Mouse (Mus musculus): ENCODE measurements around the gene Nck1.
A peak's percentile ranks its signal among the peaks of the same experiment; 100 is the strongest.

Nck1 gene

DNA sequence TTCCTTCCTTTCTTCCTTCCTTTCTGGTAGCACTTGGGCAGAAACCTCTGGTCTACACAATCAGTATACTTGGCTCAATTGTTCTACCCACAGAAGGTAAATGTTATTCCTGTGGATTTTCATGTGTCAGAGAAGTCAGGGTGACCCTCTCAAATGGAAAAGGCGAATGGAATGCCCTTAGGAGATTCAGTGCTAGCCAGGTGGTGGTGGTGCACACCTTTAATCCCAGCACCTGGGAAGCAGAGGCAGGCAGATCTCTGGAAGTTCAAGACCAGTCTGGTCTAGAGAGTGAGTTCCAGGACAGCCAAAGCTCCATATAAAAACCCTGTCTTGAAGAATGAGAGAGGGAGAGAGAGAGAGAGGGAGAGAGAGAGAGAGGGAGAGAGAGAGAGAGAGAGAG, 75.7 kb downstream of the Nck1 start:
- DNase-seq (ENCODE audit: low spot score): no peak

DNA sequence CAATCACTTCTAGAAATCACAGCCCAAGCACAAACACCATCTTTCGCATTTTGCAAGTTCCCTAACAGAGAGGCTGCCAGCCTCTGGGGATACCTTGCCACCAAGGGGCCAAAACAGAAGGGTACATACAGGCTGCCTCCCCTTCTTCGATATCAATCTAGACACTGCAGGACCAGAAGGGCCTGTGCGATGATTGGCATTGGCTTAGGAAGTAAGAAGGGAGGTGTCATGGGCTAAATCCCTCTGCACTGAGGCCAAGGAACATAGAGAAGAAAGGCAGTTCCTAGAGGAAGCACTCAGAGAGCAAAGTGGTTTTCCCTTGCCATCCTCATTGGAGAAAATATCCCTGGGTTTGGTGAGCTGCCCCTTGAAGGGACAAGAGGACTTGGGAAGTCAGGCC, 76.3 kb downstream of the Nck1 start:
- no peak for DNase-seq (ENCODE audit: low spot score)

DNA sequence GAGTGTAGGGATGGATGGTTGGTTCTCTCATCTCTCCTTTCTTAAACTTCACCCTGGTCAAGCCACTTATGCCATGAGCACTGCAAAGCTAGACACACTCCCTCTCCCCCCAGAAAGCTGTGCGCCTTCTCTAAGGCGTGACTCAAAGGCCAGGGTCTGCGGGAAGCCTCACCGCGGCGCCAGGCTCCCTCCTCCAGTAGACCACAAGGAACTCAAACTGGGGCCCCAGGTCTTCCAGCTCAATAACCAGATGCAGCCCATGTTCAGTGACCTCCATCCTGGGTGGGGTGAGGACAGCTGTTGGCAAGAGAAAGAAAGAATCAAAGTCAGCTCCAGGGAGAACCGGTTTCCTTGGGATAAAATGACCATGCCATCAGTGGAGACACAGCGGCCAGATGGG, 77.8 kb downstream of the Nck1 start:
- DNase-seq (ENCODE audit: low spot score): no peak

DNA sequence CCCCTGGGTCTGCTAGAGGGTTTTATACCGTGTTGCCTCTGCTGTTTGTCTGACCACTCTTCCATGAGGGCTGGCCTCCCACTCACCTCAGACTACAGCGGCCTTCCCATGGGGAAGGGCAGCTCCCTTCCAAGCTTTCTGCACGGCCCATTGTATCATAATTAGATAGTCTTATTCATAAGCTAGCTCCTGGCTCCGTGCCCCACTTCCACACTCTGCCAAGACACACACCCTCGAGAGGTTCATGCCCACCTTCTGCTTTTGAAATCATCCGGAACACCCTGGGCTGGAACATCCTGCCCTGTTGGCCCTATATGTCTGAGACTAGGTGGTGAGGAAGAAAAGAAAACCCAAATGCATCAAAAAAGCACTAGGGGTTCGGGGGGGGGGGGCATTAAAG, 78.3 kb downstream of the Nck1 start:
- peak; percentile 43 for DNase-seq (ENCODE audit: low spot score)

DNA sequence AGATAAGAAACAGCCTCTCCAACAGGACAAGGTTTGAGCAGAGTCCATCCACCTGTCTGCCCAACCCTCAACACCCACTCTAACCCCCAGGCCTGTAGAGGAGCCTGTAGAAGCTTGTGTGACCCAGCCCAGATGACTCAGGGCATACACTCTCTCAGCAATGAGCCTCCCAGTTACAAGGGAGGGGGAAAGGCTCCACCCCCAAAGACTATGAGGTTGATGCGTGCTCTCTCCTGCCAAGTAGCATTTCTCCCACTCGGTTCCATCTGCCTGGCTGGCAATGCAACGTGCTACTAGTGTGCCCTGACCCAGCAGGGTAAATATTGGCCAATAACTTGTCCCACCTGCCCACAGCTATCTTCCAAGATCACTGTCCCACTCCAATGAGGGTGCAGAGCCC, 79.2 kb downstream of the Nck1 start:
- peak; percentile 40 for DNase-seq (ENCODE audit: low spot score)

DNA sequence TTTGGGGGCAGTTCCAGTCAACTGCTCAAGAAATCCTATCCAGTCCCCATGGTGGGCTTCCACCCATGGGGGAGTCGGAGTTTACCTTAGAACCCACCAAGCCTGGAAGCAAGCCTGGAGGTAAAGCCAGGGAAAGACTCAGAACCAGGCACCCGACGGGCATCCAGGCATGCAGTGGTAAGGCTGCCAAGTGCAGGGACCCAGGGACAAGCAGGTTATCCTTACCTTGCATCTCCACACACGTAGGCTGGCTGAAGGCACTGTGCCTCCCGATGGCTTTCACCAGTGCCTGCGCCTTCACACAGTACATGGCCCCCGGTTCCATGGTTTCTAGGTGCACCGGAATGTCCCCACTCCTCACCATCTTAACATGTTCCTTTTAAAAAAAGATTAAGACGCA, 79.9 kb downstream of the Nck1 start:
- no peak for DNase-seq (ENCODE audit: low spot score)

DNA sequence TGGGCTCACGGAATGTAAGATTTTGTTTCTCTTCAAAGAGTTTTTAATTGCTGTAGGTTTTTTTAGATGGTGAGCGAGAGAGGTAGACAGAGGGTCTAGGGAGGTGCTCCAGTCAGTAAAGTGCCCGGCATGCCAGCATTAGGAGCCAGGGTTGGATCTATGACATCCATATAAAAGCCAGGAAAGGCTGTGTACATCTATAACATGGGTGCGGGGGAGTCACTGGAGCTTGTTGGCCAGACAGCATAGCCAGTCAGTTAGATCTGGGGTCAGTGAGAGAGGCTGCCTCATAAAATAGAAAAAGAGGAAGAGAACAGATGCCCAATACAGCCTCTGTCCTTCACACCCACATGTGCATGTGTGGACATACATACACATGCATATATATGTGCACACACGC, 80.6 kb downstream of the Nck1 start:
- DNase-seq (ENCODE audit: low spot score): no peak

DNA sequence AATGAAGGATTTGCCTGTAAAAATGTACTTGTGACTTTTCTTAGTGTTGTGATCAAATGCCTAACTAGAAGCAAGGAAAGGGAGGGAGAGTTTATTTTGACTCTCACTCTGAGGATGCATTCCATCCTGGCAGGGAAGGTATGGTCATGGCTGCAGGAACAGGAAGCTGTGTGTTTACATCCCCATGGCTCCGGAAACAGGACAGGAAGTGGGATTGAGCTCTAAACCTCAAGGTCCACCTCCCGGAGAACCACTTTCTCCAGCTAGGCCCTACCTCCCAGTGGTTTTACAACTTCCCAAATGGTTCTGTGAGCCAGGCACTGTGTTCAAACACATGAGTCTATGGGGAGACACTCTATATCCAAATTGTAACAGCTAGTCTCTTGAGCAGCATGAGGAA, 82.2 kb downstream of the Nck1 start:
- DNase-seq (ENCODE audit: low spot score): no peak

DNA sequence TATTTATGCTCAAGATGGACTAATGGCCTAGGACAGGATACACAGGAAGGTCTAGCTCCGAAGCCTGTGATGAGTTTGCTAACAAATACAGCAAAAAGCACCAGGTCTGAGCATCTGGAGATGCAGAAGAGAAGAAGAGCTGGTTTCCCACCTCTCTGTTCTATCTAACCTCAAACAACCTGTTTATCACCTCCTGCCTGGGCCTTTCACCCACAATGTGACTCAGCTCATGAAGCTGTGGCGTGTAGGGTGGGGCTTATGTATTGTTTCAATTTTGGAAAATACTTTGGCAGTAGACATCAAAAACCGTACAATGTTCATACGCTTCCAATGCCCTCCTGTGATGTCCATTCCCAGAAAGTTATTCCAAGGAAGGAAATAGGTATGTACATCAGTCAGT, 83.8 kb downstream of the Nck1 start:
- no peak for DNase-seq (ENCODE audit: low spot score)

DNA sequence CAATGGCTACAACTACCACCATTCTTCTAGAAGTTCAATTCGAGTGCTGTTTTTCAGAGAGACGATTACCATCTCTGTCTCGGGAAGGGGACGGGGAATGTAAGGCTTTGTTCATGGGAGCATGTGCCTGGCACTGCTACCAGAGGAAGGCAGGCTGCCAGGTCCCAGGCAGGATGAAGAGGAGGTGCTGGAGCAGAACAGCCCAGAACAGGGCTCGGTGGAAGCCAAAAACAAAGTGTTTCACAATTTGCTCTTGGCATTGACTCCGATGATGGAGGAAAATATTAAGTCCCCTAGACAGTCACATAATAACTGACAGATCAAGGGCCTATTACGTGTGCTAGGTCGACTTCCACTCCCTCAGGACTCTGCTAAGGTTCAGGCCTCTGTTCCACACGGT, 84.3 kb downstream of the Nck1 start:
- peak; percentile 80 for DNase-seq (ENCODE audit: low spot score)

DNA sequence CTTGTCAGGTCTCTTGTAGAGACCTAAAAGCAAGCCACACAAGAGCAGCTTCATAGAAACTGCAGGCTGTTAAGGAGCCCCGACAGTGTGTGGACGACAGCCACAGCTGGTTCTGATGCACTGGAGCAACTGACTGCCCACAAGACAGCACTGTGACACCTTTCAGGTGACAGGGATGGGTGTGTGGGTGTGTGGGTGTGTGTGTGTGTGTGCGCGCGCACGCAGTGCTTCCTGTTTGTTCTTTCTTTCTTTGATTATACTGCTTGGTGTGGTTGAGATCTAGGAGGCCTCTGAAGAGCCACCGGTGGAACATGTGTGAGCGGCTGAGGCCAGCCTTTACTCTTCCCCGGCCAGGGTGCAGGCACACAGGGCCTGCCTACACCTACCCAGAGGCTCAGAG, 85.7 kb downstream of the Nck1 start:
- no peak for DNase-seq (ENCODE audit: low spot score)

DNA sequence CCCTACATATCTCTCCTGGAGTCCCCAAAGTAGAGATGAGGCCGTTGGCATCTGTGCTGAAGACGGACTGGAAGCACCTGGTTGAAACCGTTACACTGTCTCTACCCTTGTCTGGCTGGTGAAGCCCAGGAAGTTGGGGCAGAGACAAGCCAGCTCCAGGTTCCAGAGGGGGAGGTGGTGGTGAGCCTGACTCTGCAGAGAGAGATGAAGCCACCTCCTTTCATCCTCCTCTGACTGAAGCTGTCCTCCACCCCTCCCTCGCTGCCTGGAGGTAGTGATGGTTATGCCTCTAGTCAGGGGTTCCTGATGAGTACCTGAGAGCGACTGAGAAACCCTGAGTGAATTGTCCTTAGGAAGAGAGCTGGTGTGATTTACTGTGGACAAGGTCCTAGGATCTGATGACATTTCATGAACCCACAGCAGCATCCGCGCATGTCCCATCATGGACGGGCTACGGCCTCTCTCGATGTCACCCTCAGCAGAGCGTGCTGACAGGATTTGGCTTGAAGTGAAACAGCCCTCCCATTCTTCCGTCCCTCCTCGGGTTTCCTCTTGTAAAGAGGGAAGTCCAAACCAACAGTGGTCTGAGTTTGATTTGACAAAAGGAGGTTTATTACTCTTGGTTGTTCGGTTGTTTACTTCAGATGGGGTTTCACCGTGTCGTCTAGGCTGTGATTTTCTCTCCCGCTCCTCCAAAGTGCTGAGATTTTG, 87.8 kb downstream of the Nck1 start:
- no peak for DNase-seq (ENCODE audit: low spot score)

DNA sequence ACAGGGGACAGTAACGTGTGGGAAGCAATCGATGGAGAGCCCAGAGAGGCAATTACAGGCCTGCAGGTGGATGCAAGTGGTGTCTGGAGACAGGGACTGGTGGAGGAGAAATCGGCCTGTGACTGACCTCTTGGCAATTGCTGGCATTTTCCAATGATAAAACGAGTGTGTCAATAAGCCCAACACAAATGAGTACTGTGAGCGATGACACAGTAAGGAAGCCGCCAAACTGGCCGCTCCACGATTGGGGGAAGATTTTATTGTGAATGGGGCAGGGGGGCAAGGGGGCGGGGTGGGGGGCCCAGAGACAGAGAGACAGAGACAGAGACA, 91.3 kb downstream of the Nck1 start:
- no peak for DNase-seq (ENCODE audit: low spot score)

DNA sequence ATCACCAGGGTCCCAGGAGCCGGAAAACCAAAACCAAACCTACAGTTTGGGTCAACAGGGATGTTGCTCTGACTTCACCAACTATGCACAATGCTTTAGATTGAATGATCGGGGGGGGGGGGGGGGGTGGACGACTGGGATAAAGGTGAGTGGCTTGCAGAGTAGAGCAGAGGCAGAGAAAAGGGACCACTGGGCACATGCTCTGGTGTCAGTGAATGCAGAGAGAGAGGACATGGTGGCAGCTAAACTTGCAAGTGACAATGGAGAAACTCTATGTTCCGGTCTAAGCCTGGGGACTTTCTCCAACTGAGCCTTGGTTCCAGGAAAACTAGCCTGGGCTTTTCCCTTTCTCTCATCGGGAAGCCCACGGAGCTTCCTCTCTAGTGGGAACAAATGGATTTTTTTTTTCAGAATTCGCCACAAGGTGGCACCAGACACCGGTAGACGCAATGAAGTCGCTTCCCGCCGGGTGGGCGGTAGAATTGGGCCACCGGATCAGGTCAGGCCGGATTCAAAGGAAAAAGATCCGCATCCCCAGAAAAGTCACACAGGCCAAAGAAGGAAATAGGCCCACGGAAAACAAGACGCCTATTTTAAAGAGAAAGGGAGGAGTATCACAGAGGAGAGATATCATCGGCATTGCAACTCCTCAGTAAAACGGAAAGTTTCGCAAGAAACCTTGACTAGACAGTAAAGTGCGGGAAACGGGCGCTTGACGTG, 91.8 kb downstream of the Nck1 start:
- DNase-seq (ENCODE audit: low spot score): peak; percentile 88

DNA sequence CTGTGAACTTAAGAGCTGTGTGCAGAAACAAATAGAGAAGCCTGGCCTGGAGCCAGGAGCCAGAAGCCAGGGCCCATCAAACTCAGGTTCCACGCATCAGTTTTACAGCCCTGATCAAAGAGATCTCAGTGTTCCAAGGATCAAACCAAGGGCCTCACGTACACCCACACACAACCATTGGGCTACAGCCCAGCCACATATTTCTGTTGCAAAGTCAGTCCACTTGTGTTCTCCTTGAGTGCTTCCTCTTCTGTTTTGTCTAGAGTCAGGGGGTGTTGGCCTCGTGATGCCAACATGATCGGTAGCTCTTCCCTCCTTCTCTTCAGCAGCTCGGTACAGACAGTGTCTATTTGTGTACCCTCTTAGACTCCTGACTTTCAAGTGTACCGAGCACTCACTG, 93.5 kb downstream of the Nck1 start:
- peak; percentile 46 for DNase-seq (ENCODE audit: low spot score)

DNA sequence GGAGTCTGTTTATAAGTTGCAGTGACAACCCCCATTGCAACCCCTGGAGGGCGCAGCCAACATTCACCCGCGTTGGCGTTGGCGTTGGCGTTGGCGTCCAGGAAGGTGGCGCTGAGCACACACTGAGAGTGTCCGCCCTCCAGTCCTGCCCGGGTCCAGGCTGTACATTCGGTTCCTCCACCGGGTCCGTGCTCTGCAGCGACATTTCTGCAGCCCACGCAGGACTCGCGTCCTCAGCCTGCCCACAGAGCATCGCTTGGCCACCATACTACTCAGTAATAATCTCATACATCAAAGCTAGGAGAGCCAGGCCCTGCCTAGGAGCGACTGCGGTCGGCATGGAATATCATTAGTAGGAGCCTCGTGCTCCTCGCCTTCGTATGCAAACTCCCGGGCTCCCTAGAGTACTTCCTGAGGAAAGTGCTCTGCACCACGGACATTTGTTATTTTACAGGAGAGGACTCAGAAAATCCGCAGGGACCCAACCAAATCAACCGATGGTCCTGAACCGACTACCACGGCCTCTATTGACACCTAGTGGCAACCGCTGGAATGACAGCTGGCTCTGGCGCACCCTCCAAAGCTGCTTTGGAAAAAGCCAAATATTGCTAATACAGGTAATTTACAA, 99.8 kb downstream of the Nck1 start:
- DNase-seq (ENCODE audit: low spot score): peak; percentile 82
